Mouse (Mus musculus): ENCODE measurements at regions not wholly inside any gene's neighbourhood (a gene's known extent, or its start where the extent isn't known, plus 50 kb on each side); places are given as distances from the start of the nearest gene placed in this dataset.
A peak's percentile ranks its signal among the peaks of the same experiment; 100 is the strongest.
"Not testable (repeated sequence)": the region's sequence is repeated elsewhere in the genome, so short reads cannot be mapped to it uniquely, and the experiment has no call there.

DNA sequence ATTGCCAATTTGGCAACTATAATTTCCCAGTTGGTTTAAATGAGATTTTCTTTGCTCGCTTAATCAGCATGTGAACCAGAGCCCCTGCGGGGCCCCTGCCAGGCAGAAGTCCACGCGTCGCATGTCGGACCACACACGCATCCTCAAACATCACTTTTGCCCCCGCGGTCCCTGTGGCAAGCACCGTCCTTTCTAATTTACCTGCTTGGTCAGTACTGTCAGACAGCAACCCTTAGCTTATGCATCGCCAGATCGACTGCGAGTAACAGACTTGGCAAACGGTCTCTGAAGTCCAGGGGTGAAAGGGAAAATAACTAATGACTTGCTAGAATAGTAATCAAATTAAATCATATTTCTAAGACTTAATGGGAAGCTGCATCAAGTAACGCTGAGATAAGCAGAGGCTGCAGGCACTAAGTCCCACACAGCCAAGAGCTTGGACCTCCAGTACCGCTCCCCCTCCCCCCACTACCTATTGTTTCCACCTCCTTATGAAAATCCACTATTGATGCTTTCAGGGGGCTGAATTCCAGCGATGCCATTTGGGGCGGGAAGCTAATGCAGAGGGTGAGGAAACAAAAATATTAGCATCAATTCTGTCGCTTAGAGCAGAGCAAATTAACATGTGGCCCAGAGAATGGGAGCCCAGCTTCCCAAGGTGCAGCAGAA is 142.0 kb upstream of the Cntnap4 start:
- DNase-seq (ENCODE audit: low spot score): no peak

DNA sequence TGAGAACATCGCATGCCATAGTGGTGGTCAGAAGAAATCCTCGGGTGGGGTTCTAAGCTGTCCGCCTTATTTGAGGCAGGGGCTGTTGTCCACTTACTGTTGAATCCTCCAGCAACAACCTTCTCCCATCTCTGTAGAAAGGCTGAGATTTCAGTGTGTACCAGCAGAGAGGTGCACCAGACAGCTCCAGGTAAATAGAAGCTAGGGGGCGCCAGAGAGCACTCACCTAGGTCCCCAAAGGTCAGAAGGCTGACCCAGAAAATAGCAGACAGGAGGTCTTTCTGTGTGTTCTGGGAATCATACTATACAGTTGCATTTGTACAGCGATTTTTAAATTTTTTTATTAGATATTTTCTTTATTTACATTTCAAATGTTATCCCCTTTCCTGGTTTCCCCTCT is 157.9 kb upstream of the Cntnap4 start:
- DNase-seq (ENCODE audit: low spot score): no peak

DNA sequence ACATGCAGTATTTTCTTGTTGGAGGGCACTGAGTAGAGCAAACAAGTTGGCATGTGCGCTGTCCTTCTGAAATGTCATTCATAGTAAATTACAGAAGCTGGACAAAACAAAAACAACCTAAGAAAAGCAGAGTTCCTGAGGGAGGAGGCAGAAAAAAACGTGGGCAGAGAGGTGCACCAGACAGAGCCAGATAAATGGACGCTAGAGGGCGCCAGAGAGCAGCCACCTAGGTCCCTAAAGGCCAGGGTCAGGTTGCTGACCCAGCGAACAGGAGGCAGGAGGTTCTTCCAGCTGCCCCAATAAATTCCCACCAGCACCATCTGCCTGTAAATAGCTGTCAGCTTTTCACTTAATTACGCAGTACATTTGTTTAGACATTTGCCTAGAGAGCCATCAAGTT is 158.6 kb upstream of the Cntnap4 start:
- peak; percentile 4 for DNase-seq (ENCODE audit: low spot score)

DNA sequence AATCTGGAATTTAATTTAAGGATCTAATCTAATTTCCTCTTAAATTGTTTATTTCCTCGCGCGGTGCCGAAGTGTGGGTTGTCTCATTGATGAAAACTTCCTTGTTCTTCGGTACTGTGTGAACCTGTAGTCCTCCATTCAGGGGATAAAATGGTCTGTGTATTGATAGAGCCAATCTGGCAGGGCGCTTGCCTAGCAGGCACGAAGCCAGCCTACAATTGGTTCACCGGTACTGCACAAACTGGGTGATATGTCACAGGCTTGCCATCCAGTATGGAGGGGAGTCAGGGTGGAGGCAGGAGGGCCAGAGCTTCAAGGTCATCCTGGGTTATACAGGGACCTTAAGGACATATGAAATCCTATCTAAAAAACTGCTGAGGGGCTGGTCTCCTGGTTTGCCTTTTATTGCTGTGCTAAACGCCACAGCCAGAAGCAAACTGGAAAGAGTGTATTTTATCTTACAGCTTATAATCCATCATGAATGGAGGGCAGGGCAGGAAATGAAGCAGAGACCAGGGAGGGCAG is 161.6 kb upstream of the Cntnap4 start:
- DNase-seq (ENCODE audit: low spot score): no peak

DNA sequence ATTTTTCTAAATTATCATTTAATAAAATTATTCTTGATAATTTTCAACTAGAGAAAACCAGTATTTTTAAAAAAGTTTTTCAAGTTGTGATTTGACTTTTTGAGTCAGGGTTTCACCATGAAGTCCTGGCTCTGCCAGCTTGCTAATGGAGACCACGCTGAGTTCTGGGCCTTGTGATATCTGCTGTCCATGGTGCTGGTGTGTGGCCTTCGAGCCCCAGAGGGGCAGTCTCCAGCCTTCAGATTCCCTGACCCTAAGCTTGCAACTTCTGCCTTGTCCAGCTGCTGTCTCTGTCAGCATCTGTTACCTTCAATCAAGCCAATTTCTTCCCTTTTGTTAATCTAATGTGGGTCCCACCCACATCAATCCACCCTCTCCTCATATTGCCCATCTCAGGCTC is 165.8 kb upstream of the Cntnap4 start:
- DNase-seq (ENCODE audit: low spot score): no peak

DNA sequence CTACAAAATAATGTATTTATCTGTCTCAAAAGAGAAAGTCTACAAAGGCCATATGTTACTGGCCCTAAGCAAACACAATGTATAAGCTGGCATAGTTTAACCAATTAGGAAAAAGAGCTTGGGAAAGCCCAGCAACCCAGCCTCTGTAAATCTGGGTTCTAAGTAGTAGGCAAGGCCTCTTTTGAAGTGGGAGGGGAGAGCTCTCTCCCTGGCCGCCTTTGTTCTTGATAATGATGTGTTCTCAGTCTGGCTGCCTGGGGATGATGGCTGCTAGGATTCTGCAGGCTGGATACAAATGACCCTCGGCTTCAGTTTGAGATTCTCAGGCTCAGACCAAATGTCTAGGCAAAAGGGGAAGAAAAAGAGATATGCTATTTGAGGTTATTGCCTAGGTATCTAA is 172.4 kb upstream of the Cntnap4 start:
- DNase-seq (ENCODE audit: low spot score): no peak

DNA sequence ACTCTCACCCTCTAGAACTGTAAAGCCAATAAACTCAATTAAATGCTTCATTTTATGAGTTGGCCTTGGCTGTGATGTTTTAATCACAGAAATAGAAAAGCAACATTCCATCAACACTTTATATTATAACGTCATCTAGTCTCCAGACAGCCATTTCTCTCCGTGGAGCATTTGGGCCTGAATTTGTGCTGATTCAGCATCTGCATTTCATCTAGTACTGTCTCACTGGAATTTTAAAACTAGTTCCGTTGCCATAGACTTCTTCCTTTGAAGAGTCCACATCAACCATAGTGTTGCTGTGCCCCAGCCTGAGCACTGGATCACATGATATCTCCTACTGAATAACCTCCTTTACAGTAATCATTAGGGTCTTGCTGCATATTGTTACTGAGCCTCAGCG is 179.7 kb upstream of the Cntnap4 start:
- no peak for DNase-seq (ENCODE audit: low spot score)

DNA sequence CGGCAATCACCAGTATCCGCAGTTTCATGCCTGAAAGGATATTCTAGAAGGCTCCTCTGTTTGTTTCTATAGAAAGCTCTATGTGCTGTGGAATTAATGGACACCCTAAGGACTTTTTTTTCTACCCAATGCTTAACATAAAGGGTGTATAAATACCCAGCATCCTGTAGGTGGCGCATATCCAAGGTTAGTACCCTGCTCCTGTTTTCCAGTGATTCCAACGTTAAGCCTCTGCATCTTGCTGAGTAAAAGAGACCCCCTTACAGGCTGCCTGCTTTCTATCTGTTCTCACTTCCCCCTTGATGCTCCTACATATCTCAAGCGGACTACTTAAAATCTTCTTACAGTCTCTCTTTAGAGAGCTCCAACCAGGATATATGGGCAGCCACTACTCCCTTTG is 221.5 kb upstream of the Cntnap4 start:
- DNase-seq (ENCODE audit: low spot score): no peak

DNA sequence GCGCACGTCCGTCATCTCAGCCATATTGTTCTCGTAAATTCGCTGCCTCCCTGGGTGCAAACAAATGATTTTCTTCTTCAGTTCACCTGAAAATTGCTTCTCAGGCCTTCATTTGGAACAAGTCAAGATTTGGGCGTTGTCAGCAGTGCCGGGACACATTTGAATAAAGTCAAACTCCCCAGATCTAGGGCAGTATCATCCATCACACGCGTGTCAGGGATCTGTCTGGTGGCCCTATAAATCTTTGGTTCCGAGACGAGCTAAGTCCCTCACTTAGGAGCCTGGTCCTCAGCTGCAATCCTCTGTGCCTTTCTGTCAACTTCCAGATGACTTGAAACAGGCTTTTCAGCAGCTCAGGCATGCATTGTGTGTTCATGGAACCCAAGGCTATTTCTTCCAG is 236.7 kb upstream of the Cntnap4 start:
- no peak for DNase-seq (ENCODE audit: low spot score)

DNA sequence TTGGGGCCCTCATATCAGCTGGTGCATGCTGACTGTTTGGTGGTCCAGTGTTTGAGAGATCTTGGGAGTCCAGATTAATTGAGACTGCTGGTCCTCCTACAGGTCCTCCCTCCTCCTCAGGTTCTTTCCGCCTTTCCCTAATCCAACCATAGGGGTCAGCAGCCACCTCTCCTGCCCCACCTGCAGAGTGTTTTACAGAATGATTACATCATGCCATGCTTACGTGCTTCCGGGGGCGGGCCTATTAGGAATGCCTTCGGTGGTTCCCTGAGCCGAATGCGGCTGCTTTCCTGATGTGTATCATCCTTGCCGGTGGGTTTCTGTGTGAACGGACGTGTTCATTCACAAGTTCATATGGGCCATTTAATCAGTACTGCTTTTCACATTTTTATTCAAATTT is 237.8 kb upstream of the Cntnap4 start:
- no peak for DNase-seq (ENCODE audit: low spot score)

DNA sequence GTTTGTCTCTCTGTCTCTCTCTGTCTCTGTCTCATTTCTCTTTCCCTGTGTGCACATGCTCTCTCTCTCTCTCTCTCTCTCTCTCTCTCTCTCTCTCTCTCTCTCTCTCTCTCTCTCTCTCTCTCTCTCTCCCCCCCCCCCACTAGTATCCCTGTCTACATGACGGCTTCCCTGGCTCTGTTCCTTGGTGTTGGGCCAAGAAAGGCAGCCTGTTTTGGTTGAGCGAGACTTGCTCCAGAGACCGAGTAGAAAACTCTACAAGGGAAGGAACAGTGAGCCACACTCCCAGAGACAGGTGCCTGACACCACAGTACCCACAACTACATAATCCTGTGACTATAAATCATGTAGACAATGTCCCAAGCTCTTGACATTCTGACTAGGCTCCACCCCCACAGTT is 260.0 kb upstream of the Cntnap4 start:
- no peak for DNase-seq (ENCODE audit: low spot score)

DNA sequence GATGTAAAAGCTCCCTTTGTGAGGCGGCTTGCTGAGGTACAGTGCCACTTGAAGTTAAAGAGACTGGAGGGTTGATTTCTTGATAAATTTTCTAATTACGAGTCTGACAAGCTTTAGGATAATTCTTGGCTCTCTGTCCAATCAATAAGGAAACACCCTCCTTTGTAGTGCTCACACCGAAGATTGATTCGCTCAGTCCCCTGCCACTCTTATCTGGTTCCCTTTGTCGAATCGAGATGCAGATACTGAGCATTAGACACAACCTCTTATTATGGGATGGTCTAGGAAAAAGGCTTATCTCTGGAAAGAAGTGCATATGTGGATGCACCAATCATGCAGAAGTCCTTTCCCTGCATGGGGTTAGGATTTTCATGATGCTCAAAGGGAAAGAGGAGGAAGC is 261.5 kb upstream of the Cntnap4 start:
- no peak for DNase-seq (ENCODE audit: low spot score)

DNA sequence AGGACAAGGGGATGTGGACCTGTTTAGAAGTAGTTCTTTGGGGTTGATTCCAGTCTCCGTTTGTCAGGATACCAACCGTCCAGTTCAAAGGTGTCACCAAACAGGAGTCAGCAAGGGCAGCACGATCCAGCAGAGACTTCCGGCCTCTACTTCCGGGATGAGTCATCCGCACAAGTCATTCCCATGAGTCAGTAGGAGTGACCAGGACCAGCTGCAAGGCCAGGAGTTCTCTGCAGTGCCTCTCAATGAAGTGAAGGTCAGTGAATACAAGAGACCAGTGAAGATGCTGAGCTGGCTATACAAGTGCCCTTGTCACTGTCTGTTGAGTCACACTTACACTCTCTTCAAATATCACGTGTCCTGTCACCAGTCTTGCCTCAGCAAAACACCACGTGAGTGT is 272.8 kb upstream of the Cntnap4 start:
- DNase-seq (ENCODE audit: low spot score): no peak

DNA sequence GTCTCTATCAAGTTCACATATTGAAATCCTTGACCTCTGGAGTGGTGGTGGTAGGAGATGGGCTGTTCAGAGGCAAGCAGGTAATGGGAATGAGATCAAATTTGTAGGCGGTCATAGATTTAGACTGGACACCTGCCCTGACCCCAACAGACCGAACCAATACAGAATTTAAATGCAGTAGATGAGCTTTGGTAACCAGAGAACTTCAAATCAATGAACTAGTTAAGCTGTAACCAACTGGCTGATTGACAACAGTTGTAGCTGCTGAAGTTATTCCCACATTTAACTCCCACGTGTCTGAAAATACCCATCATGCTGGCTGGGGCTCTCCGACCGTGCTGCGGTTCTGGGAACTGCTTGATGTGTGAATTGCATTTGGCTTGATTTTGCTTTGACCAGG is 268.5 kb upstream of the Gm6793 start:
- DNase-seq (ENCODE audit: low spot score): no peak

DNA sequence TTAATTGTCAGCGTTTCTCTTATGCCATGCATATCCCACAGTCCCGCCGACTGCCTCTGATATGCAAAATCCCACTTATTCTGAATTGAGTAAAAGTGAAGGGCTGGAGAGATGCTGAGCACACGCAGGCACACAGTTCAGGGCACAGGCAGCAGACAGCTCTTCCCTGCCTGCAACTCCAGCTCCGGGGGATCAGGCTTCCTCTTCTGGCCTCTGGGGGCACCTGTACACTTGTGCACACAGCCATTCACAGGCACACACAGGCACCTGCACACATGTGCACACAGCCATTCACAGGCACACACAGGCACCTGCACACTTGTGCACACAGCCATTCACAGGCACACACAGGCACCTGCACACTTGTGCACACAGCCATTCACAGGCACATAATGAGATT is 254.8 kb upstream of the Gm6793 start:
- no peak for DNase-seq (ENCODE audit: low spot score)

DNA sequence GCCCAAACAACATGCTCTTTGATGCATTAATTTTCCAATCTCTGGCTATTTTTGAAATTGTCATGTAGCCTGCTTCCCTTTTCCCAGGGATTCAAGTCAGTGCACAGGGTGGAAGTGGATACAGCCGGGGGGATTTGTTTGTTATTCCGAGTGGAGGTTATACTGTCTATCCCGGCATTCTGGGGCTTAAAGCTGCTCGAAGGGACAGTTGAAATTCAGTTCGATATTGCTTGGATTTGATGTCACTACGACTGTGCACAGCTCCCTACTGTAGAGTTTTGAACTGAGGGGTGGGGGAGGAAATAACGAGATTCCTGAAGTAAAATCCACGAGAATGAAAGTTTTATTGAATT is 254.4 kb upstream of the Gm6793 start:
- no peak for DNase-seq (ENCODE audit: low spot score)

DNA sequence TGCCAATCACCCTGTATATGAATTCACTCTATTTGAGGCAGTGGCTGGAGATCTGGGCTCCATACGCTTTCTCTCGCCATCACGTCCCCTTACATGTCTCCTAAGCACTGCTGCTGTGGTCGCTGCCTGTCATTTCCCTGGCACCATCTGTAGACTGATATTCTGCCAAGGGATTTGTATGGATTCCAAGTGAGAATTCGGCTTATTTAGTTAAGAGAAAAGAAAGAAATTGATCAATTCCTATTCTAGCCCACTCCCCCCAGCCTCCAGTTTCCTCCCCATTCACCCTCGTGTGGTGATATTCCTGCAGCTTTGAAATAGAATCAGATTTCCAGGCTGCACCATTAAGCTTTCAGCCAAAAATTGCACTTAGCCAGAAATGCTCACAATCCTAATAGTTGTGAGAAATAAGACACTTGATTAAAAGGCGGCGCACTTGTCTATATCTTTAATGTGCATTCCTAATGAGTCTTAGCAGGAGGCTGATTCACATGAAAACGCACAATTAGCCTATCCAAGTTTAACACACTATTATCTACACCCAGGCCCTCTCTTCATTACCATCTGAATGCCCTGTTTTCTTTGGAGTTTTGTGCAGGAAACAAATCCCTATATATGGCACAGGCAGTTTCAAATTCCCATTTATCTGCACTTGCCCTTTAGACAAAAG is 253.8 kb upstream of the Gm6793 start:
- DNase-seq (ENCODE audit: low spot score): no peak

DNA sequence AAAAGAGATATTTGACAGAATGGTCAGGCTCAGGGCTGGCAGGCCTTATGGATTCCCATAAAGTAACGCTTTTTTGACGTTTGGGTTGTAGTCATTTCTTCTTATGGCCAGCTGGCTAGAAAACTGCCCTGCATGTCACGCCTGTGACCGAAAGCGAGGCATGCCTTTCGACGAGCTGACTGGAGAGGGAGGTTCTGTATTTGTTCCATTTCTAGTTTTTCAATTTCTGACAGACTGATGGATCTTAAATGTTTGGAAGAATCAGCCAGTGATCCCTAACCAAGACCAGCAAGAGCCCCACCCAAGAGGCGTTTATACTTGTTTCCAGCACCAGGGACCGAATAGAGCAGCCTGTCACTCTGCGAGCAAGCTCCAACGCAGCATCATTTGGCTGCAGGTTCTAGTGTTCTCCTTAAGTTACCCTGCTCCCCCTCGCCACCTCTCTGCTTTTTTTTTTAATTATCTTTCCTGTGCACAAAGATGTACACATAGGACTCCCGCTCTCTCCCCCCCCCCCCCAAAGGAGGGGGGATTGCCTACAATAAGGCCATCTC is 243.2 kb upstream of the Gm6793 start:
- DNase-seq (ENCODE audit: low spot score): no peak

DNA sequence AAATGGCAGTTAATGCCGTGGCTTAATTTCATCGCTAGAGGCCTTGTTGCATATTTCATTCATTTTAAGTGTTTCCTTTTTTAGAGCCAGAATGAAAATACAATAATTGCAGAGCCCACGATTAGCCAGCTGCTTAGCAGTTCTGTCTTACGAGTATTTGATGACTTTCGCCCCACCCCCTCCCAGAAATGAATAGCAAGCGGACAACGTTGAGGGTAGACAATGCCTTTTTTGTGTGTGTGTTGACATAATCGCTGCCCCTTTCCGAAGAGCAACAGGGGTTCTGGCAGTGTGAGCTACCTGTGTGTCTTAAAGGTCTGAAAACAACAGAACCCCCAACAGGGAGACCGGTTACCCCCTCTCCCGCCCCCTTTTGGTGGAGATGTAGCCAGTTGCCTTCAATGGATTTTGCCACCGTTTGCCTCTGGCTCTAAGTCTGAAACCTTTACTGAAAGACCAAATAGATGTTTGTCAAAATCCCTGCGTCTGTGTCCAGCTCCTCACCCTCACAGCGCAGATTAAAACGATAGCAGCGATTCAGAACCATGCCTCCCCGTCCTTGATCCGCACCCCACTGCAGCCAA is 242.6 kb upstream of the Gm6793 start:
- DNase-seq (ENCODE audit: low spot score): no peak

DNA sequence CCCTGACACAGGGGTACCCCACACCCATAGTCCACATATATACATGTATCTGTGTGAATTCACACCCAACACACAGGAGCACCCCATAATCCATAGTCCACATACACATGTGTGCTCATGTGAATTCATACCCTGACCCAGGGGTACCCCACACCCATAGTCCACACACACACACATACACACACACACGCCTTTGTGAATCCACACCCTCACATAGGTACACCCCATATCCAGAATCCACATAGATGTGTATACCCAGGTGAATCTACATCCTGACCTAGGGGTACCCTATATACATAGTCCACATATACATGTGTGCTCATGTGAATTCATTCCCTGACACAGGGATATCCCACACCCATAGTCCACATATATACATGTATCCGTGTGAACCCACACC is 231.8 kb upstream of the Gm6793 start:
- not testable (repeated sequence) for DNase-seq (ENCODE audit: low spot score)

DNA sequence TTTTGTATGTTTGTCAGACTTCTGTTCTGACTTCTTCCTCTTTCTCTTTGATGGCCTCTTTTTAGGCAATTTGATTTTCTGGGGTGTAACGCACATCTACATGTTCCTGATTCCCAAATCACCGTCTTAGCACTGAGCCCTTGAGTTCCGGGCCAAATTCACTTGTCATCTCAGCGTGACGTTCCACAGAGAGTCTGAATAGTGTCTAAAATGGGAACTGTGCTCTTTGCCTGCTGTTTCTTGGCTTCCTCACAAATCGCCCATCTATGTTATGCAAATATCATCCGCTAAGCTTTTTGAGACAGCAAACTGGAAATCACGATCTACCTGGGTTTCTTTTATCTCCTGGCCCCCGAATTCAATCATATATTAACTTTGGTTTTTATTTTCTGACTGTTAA is 223.8 kb upstream of the Gm6793 start:
- no peak for DNase-seq (ENCODE audit: low spot score)

DNA sequence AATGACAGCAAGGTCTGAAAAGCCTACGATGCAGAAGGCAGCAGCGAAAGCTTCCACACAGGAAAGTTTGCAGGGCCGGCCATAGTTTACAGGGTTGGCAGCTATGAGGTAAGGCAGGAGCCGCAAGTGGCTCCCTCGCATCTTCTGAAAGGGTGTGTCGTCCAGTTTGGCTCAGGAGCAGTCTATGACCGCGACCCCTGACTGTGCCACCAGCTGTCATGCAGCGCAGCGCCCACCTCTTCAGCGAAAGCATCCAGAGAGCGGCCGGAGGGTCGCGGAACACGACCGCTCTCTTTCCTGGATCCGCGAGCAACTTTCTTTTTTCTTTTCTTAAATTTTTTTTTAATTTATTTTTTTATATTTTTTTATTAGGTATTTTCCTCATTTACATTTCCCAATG is 221.9 kb upstream of the Gm6793 start:
- DNase-seq (ENCODE audit: low spot score): not testable (repeated sequence)

DNA sequence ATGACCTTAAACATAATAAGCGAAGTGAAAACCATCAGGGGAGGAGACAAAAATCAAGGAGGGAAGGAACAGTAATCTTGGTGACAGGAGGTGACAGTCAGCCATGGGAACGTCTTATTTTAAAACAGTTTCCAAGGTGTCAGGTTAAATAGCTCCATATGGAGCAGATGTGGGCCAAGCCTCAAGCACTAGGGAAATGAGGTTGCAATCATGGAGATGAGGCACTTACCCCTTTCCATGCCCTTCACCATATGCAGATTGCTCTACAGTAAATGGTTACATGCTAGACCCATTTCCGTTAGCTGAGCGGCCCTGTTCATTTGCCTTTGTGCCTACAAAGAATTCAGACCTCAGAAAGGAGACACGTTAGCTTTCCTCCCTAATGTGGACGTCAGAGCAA is 204.8 kb upstream of the Gm6793 start:
- DNase-seq (ENCODE audit: low spot score): no peak
